Mouse (Mus musculus): Measurements from ENCODE around the gene Macrod2. TPM values are rescaled to one million over a fixed set of nuclear protein-coding genes. Genes with fewer than 3 reads are reported as not detected.
A peak's percentile ranks its signal among the peaks of the same experiment; 100 is the strongest.

The Macrod2 gene
- polyA plus RNA-seq, 1 experiment from 2014 or later: 25.7 TPM

GRCm38 (mm10) chr2:140865636-140866035, 470.5 kb downstream of the Macrod2 start:
- TF ChIP-seq CTCF (IDR thresholded peaks at IDR 0.05; ENCODE audit: low read depth): no peak
- H3K9ac ChIP-seq (ENCODE audit: low read depth, low read length): no peak overlapping the region
- H3K9me3 ChIP-seq (ENCODE audit: control insufficient read depth): no peaks in the 10 kb centered on the region
- ATAC-seq: no peak
- no peaks in the 10 kb centered on the region for H3K27me3 ChIP-seq (replicated peaks; ENCODE audit: control insufficient read depth, insufficient read depth, low read length)
- H3K27ac ChIP-seq (ENCODE audit: low read depth, low read length): no peak overlapping the region
- 88% methylated on average over 1 of the region's 1 CpGs for WGBS
- no peak overlapping the region for H3K4me2 ChIP-seq (replicated peaks; ENCODE audit: low read depth)
- no peaks in the 10 kb centered on the region; the same call in 1 of the 2 replicates for H3K4me1 ChIP-seq (replicated peaks; ENCODE audit: control insufficient read depth, insufficient read depth, low read length)
- no peaks in the 10 kb centered on the region for H3K36me3 ChIP-seq (ENCODE audit: control insufficient read depth, insufficient read depth)
- H3K4me3 ChIP-seq (ENCODE audit: low read depth, low read length): no peak overlapping the region

GRCm38 (mm10) chr2:140867116-140867515, 472.0 kb downstream of the Macrod2 start:
- H3K27ac ChIP-seq (ENCODE audit: low read depth, low read length): no peak overlapping the region
- no peak overlapping the region for H3K4me3 ChIP-seq (ENCODE audit: low read depth, low read length)
- no peaks in the 10 kb centered on the region for H3K27me3 ChIP-seq (replicated peaks; ENCODE audit: control insufficient read depth, insufficient read depth, low read length)
- no peak for ATAC-seq
- no peaks in the 10 kb centered on the region for H3K36me3 ChIP-seq (ENCODE audit: control insufficient read depth, insufficient read depth)
- TF ChIP-seq CTCF (IDR thresholded peaks at IDR 0.05; ENCODE audit: low read depth): no peak
- 93% methylated on average over 5 of the region's 5 CpGs for WGBS
- no peak overlapping the region for H3K4me2 ChIP-seq (replicated peaks; ENCODE audit: low read depth)
- H3K9me3 ChIP-seq (ENCODE audit: control insufficient read depth): no peaks in the 10 kb centered on the region
- no peak overlapping the region for H3K9ac ChIP-seq (ENCODE audit: low read depth, low read length)
- no peaks in the 10 kb centered on the region for H3K4me1 ChIP-seq (replicated peaks; ENCODE audit: control insufficient read depth, insufficient read depth, low read length)

- Histone ChIP-seq H3K27me3 (replicated peaks; ENCODE audit: control insufficient read depth, insufficient read depth, low read length) (no peaks in the 10 kb centered on the region), H3K36me3 (ENCODE audit: control insufficient read depth, insufficient read depth) (no peaks in the 10 kb centered on the region), H3K4me3 (ENCODE audit: low read depth, low read length) (no peak overlapping the region), H3K9me3 (ENCODE audit: control insufficient read depth) (no peaks in the 10 kb centered on the region), H3K27ac (ENCODE audit: low read depth, low read length) (no peak overlapping the region), H3K4me2 (replicated peaks; ENCODE audit: low read depth) (no peak overlapping the region), H3K4me1 (replicated peaks; ENCODE audit: control insufficient read depth, insufficient read depth, low read length) (no peaks in the 10 kb centered on the region), H3K9ac (ENCODE audit: low read depth, low read length) (no peak overlapping the region)
- no peak for TF ChIP-seq CTCF (IDR thresholded peaks at IDR 0.05; ENCODE audit: low read depth)
- no peak for ATAC-seq
These were observed 490.1 kb downstream of the Macrod2 start for GRCm38 (mm10) chr2:140885176-140885575.

GRCm38 (mm10) chr2:140890683-140891082, 495.6 kb downstream of the Macrod2 start:
- no peak overlapping the region for H3K9ac ChIP-seq (ENCODE audit: low read depth, low read length)
- TF ChIP-seq CTCF (IDR thresholded peaks at IDR 0.05; ENCODE audit: low read depth): no peak
- H3K27ac ChIP-seq (ENCODE audit: low read depth, low read length): no peak overlapping the region
- no peak overlapping the region for H3K4me3 ChIP-seq (ENCODE audit: low read depth, low read length)
- H3K4me2 ChIP-seq (replicated peaks; ENCODE audit: low read depth): no peak overlapping the region
- H3K36me3 ChIP-seq (ENCODE audit: control insufficient read depth, insufficient read depth): no peaks in the 10 kb centered on the region
- H3K9me3 ChIP-seq (ENCODE audit: control insufficient read depth): no peaks in the 10 kb centered on the region
- H3K4me1 ChIP-seq (replicated peaks; ENCODE audit: control insufficient read depth, insufficient read depth, low read length): no peaks in the 10 kb centered on the region
- H3K27me3 ChIP-seq (replicated peaks; ENCODE audit: control insufficient read depth, insufficient read depth, low read length): no peaks in the 10 kb centered on the region
- no peak for ATAC-seq

GRCm38 (mm10) chr2:140896396-140897082, 501.4 kb downstream of the Macrod2 start:
- Histone ChIP-seq H3K36me3 (ENCODE audit: control insufficient read depth, insufficient read depth) (no peaks in the 10 kb centered on the region), H3K9ac (ENCODE audit: low read depth, low read length) (no peak overlapping the region), H3K4me3 (ENCODE audit: low read depth, low read length) (no peak overlapping the region), H3K27me3 (replicated peaks; ENCODE audit: control insufficient read depth, insufficient read depth, low read length) (no peaks in the 10 kb centered on the region), H3K27ac (ENCODE audit: low read depth, low read length) (no peak overlapping the region; the same call in 1 of the 2 replicates), H3K4me2 (replicated peaks; ENCODE audit: low read depth) (no peak overlapping the region; the same call in 1 of the 2 replicates), H3K4me1 (replicated peaks; ENCODE audit: control insufficient read depth, insufficient read depth, low read length) (no peaks in the 10 kb centered on the region), H3K9me3 (ENCODE audit: control insufficient read depth) (no peaks in the 10 kb centered on the region)
- WGBS: 36% methylated on average over 3 of the region's 3 CpGs
- TF ChIP-seq CTCF (IDR thresholded peaks at IDR 0.05; ENCODE audit: low read depth): no peak
- ATAC-seq: peak; percentile 93

GRCm38 (mm10) chr2:140898408-140898985, 503.4 kb downstream of the Macrod2 start:
- ATAC-seq: no peak
- 45% methylated on average over 7 of the region's 7 CpGs for WGBS
- H3K4me1 ChIP-seq (replicated peaks; ENCODE audit: control insufficient read depth, insufficient read depth, low read length): no peaks in the 10 kb centered on the region

More at GRCm38 (mm10) chr2:140898408-140898985, 503.4 kb downstream of the Macrod2 start:
- Histone ChIP-seq H3K27me3 (replicated peaks; ENCODE audit: control insufficient read depth, insufficient read depth, low read length) (no peaks in the 10 kb centered on the region), H3K9me3 (ENCODE audit: control insufficient read depth) (no peaks in the 10 kb centered on the region), H3K9ac (ENCODE audit: low read depth, low read length) (no peak overlapping the region), H3K27ac (ENCODE audit: low read depth, low read length) (no peak overlapping the region), H3K4me3 (ENCODE audit: low read depth, low read length) (no peak overlapping the region), H3K36me3 (ENCODE audit: control insufficient read depth, insufficient read depth) (no peaks in the 10 kb centered on the region), H3K4me2 (replicated peaks; ENCODE audit: low read depth) (no peak overlapping the region)
- peak; percentile 41 for TF ChIP-seq CTCF (IDR thresholded peaks at IDR 0.05; ENCODE audit: low read depth)

Data from intestine, postnatal 0 days (tissue).